Mouse (Mus musculus): Measurements from ENCODE around the gene 4931422A03Rik. TPM values are rescaled to one million over a fixed set of nuclear protein-coding genes. Genes with fewer than 3 reads are reported as not detected.
"Not testable (repeated sequence)": the region's sequence is repeated elsewhere in the genome, so short reads cannot be mapped to it uniquely, and the experiment has no call there.

4931422A03Rik gene
- total and polyA plus RNA-seq, 3 experiments, result 0.50 to 4.9 TPM; not detected in 1

GRCm38 (mm10) chr2:104023096-104023495 is 5.1 kb downstream of the 4931422A03Rik start:
- Histone ChIP-seq H3K4me3 (ENCODE audit: control insufficient read depth in 1 of 2, insufficient read depth in 1 of 2, low read depth in 2 of 2, low read length in 2 of 2) (no peak overlapping the region), H3K9me3 (replicated peaks; ENCODE audit: insufficient read depth, low read length) (no peaks in the 10 kb centered on the region), H3K36me3 (ENCODE audit: control insufficient read depth in 1 of 2, insufficient read depth in 2 of 2, low read length in 2 of 2) (peaks cover 0 to 6% of the 10 kb centered on the region in 2 experiments; a peak in 2 of 4 replicates), H3K27me3 (ENCODE audit: control insufficient read depth in 1 of 2, insufficient read depth in 2 of 2, low read length in 2 of 2) (peaks cover 2 to 5% of the 10 kb centered on the region in 2 experiments; a peak in 3 of 4 replicates), H3K4me1 (ENCODE audit: control insufficient read depth in 1 of 2, insufficient read depth in 2 of 2, low read length in 2 of 2) (peaks cover 2 to 3% of the 10 kb centered on the region in 2 experiments; a peak in 3 of 4 replicates), H3K9ac (ENCODE audit: control insufficient read depth, low read depth, low read length, poor library complexity, severe bottlenecking) (no peak overlapping the region), H3K27ac (ENCODE audit: control insufficient read depth, low read depth, low read length) (no peak overlapping the region), H3K79me2 (ENCODE audit: control insufficient read depth, insufficient read depth, low read length, poor library complexity) (peaks cover 4% of the 10 kb centered on the region)
- peak; percentile 57 for DNase-seq (ENCODE audit: low read depth, low spot score)
- TF ChIP-seq RCOR1 (IDR thresholded peaks at IDR 0.05; ENCODE audit: low read depth, low read length) (0 out of 2 replicates have a peak, but pooled peaks have one; percentile 38), EP300 (IDR thresholded peaks at IDR 0.05; ENCODE audit: low read depth in 1 of 2, low read length in 2 of 2) (peak; percentile 43 to 49; a peak in 3 of 4 replicates), TAL1 (IDR thresholded peaks at IDR 0.05; ENCODE audit: low read length) (0 out of 2 replicates have a peak, but pooled peaks have one; percentile 17), MYC (IDR thresholded peaks at IDR 0.05; ENCODE audit: low read depth, low read length) (no peak), GATA1 (IDR thresholded peaks at IDR 0.05; ENCODE audit: low read depth, low read length) (peak; percentile 47)

GRCm38 (mm10) chr2:104008853-104009252 is 19.3 kb downstream of the 4931422A03Rik start:
- not testable (repeated sequence) for H3K79me2 ChIP-seq (ENCODE audit: control insufficient read depth, insufficient read depth, low read length, poor library complexity); H3K27ac ChIP-seq (ENCODE audit: control insufficient read depth, low read depth, low read length); H3K9me3 ChIP-seq (replicated peaks; ENCODE audit: insufficient read depth, low read length); DNase-seq (ENCODE audit: low read depth, low spot score); H3K36me3 ChIP-seq (ENCODE audit: control insufficient read depth in 1 of 2, insufficient read depth in 2 of 2, low read length in 2 of 2); H3K4me3 ChIP-seq (ENCODE audit: control insufficient read depth in 1 of 2, insufficient read depth in 1 of 2, low read depth in 2 of 2, low read length in 2 of 2); H3K9ac ChIP-seq (ENCODE audit: control insufficient read depth, low read depth, low read length, poor library complexity, severe bottlenecking); H3K4me1 ChIP-seq (ENCODE audit: control insufficient read depth in 1 of 2, insufficient read depth in 2 of 2, low read length in 2 of 2)
- H3K27me3 ChIP-seq (ENCODE audit: control insufficient read depth in 1 of 2, insufficient read depth in 2 of 2, low read length in 2 of 2), result peaks cover 6 to 16% of the 10 kb centered on the region in 2 experiments

DNA sequence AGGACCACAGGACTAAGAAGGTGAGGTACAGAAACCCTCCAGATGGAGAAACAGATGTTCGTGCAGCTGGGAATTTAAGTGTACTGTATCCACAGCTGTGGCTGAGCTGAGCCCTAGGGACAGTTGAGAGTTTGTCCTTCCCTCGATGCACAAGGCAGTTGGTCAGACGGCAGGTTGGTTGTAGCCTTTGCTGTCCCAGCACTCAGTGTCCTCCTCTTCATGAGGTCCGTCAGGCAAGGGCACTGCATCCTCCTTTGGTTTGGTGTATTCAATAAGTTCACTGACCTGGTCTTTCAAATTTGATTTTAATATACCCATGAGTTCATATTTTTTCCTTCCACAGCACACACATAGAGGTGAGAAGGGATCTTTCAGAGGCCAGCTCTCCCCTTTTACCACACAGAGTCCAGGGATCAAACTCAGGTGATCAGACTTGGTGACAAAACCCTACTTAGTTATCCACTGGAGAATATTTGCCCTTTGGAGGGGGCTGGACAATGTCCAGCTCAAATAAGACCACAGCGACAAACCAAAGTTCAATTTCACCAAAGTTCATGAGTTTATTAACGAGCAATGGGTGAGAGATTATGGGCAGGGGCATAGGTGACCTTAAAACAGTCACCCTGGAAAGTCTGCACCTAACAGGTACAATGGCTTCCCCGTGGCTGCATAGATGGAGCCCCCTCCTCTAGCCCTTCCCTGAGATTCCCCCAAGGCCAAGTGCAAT is 20.2 kb downstream of the 4931422A03Rik start:
- no peaks in the 10 kb centered on the region for H3K79me2 ChIP-seq (ENCODE audit: control insufficient read depth, insufficient read depth, low read length, poor library complexity)
- H3K9ac ChIP-seq (ENCODE audit: control insufficient read depth, low read depth, low read length, poor library complexity, severe bottlenecking), result no peak overlapping the region
- H3K27ac ChIP-seq (ENCODE audit: control insufficient read depth, low read depth, low read length), result no peak overlapping the region
- peaks cover 6 to 16% of the 10 kb centered on the region in 2 experiments for H3K27me3 ChIP-seq (ENCODE audit: control insufficient read depth in 1 of 2, insufficient read depth in 2 of 2, low read length in 2 of 2)
- no peak overlapping the region for H3K4me3 ChIP-seq (ENCODE audit: control insufficient read depth in 1 of 2, insufficient read depth in 1 of 2, low read depth in 2 of 2, low read length in 2 of 2)
- no peaks in the 10 kb centered on the region for H3K9me3 ChIP-seq (replicated peaks; ENCODE audit: insufficient read depth, low read length)
- no peak for TF ChIP-seq ZNF384 (IDR thresholded peaks at IDR 0.05; ENCODE audit: low read depth, low read length)
- no peak for TF ChIP-seq CHD1 (IDR thresholded peaks at IDR 0.05; ENCODE audit: low read depth, low read length)
- DNase-seq (ENCODE audit: low read depth, low spot score), result no peak
- no peaks in the 10 kb centered on the region for H3K36me3 ChIP-seq (ENCODE audit: control insufficient read depth in 1 of 2, insufficient read depth in 2 of 2, low read length in 2 of 2)
- H3K4me1 ChIP-seq (ENCODE audit: control insufficient read depth in 1 of 2, insufficient read depth in 2 of 2, low read length in 2 of 2), result no peaks in the 10 kb centered on the region
